Mouse (Mus musculus): ENCODE measurements at regions not wholly inside any gene's neighbourhood (a gene's known extent, or its start where the extent isn't known, plus 50 kb on each side); places are given as distances from the start of the nearest gene placed in this dataset.

DNA sequence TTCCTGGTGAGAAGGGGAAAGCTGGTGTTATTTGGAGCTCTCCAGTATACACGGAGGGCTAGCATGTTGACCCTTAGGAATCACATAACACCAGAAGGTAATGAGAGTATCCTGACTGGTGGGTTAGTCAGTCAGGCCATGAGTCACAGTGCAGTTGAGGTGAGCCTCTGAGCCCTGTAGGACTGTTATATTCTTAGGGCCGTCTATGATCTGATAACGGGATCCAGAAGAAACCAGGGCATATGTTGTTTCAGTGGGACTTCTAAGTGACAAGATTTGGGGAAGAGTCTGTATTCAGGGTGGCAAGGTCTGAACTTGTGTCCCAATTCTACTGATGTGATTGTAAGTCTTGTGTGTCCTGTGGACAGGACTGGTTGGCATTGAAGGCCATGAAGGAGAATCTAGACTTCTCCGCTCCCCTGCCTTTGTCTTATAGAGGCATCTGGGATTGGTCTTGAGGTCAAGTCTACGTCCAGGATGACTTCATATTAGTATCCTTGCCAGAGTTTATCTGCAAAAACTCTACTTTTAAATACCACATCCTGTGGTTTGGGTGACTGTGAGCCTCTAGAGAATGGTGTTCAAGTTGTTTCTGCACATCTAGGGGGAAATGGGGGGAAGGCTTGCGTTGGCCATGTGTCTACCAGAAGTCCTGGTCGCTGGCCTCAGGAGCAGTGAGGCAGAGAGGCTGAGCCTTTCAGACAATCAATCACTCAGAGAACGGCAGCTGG is 71.2 kb downstream of the Itgb2l start:
- DNase-seq, result no peak

DNA sequence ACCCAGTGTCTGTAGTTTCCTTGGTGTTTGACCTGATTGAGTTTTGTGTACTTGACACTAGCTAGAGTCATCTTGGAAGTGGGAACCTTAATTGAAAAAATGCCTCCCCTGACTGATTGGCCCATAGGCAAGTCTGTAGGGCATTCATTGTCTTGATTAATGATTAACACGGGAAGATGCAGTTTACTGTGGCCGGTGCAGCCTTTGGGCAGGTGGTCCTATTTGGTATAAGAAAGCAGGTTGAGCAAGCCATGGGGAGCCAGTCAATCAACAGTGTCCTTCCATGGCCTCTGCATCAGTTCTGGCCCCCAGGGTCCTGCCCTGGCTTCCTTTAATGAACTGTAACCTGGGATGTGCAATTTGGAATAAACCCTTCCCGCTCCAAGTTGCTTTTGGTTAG is 72.3 kb downstream of the Itgb2l start:
- peak in 1 of 2 experiments; percentile 50 for DNase-seq

DNA sequence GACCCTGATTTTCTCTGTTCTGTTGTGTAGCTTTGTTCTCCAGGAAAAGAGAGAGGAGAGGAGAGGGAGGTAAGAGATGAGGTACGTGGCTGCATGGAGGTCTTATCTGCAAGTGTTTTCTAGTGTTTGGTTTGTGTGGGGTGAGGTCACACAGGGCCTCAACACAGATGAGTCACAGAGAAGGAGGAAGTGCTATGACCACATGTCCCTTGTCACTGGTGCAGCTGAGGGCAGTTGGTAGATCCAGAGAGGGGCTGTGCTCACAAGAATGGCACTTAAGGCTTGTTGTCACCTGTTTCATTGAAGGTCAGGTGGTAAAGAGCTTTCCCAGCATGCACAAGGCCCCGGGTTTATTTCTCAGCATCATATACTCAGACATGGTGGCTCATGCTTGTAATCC is 73.2 kb downstream of the Itgb2l start:
- no peak for DNase-seq

Measured in kidney, postnatal 4 days (tissue).